Mouse (Mus musculus) cerebellum, adult 18-20 months (tissue): Measurements from ENCODE around the gene Zfand3.

Source experiments
- DNase-seq, 2 experiments: peaks; one replicate each; pipeline ENCODE4 v3.0.0; 2021

Zfand3 gene

DNA sequence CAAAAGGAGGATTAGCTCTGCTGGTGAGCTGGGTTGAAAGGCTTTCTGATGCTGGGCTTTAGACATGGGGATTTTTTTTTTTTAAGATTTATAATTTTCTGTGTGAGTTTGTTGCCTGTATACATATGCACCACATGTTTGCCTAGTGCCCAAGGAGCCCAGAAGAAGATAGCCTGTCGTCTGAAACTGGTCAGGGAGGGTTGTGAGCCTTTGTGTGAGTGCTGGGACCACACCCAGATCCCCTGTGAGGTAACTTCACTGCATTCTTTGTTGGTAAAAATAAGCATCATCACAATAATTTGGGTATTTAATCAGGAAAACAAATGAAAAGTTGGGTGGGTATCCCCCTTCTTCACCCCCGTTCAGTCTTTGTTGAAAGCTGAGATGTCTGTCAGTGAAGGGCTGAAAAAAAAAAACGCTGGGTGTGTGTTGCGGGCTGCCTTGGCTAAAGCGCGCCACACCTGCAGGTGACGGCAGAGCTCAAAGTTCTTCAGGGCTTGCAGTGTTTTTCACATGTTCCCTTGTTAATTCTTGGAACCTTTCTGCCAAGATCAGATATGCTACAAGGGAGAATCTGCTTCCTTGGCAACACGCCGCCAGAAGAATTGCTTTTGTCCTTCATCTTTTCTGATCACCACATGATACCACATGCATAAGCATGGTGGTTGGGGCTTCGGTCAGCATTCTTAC is 154.0 kb downstream of the Zfand3 start:
- DNase-seq: no peak

- DNase-seq: no peak
Observed at GRCm38 (mm10) chr17:30159341-30159740, 154.8 kb downstream of the Zfand3 start.

- no peak for DNase-seq
Observed at GRCm38 (mm10) chr17:30160823-30161432, 156.4 kb downstream of the Zfand3 start.

- DNase-seq: no peak
Observed at GRCm38 (mm10) chr17:30162983-30163382, 158.4 kb downstream of the Zfand3 start.

DNA sequence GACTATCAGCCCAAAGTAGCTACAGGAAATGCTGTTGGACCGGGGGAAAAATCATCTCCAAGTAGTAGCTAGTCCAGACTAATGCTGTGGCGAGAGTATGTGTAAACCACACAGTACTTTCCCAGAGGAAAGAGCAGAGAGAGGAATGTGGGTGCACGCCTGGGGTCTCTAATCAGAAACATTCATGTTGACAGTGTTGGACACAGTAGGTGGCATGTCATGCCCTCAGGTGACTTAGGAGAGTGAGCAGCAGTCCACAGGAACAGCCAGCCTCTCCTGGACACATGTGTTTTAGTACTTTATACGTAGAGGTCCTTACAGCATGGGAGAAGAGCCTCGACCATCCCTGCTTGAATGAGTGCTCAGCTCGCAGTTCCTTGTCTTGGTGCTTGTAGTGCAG is 159.3 kb downstream of the Zfand3 start:
- no peak for DNase-seq

- peak; percentile 54 to 68 for DNase-seq
Observed at GRCm38 (mm10) chr17:30164818-30165217, 160.3 kb downstream of the Zfand3 start.

DNA sequence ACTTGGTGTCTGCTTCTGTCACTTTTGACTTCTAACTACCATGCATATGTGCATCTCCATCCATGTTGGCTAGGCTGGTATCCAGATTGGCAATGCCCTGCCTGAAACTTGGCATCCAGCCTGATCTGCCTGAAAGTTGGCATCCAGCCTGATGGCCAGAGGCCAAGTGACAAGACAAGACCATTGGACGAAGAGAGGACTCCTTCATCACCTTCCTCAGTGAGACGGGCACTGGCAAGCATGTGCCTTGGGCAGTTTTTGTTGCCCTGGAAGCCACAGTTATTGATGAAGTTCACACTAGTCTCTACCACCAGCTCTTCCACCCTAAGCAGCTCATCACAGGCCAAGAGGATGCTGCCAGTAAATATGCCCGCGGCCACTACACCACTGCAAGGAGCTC is 172.9 kb downstream of the Zfand3 start:
- peak; percentile 73 to 84 for DNase-seq

- peak; percentile 53 to 59 for DNase-seq
Observed at GRCm38 (mm10) chr17:30178402-30178801, 173.9 kb downstream of the Zfand3 start.

GRCm38 (mm10) chr17:30180197-30180596 is 175.7 kb downstream of the Zfand3 start:
- DNase-seq: no peak

- DNase-seq: no peak
Observed at GRCm38 (mm10) chr17:30181554-30181953, 177.0 kb downstream of the Zfand3 start.

DNA sequence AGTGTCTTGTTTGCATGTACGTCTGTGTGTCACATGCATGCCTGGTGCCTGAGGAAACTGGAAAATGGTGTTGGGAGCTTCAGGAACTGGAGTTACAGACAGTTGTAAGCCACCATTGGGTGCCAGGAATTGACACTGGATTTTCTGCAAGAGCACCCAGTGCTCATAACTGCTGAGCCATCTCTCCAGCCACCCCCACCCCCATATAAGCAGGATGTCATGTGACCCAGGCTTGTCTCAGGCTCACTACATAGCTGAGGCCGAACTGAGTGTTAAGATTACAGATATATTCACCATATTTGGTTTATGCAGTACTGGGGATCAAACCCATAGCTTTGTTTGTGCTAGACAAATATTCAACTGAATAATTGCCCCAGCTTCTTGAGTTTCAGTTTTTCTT is 177.5 kb downstream of the Zfand3 start:
- DNase-seq: no peak

- peak; percentile 72 to 77 for DNase-seq
Observed at GRCm38 (mm10) chr17:30183561-30183960, 179.0 kb downstream of the Zfand3 start.

DNA sequence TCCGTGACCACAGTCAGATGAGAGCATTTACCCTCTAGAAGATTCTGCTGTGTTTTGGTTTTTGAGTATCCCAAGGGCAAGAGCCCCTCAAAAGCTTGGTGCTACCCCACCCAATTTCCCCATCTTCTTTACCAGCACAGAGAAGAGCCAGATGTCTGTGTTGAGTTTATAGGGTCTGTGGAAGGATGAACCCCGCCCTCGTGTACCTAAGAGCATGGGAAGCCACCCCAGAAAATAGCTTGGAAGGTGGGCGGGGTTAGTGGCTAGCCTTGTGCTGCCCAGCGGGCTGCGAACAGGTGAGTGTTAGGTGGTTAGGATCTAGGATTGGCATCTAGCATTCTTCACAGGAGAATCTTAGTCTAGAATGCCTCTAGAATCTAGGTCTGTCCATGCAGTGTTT is 182.6 kb downstream of the Zfand3 start:
- no peak for DNase-seq

- DNase-seq: no peak
Observed at GRCm38 (mm10) chr17:30187581-30187980, 183.0 kb downstream of the Zfand3 start.

DNA sequence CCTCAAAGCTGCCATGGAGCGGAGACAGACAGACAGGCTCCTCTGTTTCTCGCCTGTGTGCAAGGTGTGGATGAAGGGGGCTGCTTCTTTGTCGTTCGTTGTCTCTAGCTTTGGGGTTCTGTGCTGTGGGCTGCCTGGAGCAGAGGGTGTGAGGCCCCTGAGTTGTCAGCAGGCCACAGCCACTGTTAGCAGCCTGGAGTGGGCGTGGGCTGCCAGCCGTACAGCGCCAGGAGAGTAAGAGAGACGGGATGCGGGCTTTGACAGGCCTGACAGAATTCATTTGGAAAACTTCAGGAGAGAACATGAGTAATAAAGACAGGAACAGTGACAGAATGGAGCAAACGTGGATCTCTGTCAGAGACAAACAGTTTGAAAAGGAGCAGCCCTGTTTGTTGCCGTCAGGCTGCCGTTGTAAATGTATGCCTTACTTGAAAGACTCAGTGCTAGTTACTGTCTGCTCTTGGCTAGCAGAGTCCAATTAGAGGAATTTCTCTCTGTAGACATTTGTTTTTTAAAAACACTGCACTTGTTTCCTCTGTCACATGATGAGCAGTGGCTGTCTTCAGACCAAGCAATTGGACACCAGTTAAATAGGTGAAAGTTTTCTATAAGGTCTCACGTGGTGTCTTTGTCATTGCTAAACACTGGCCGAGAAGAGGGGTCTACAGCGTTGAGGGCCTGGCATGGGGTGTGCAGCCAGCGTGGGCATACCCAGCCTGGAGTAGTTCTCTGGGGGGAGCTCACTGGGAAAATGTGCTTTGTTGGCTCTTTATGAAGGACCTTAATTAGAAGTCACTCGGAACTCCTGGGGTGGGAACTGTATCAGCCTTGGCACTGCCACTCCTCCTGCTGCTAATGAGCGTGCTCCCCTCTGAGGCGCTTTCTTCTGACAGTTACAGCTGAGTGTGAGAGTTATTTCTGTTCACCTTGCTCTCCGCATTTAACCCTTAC is 183.8 kb downstream of the Zfand3 start:
- peak; percentile 39 to 52 for DNase-seq

DNA sequence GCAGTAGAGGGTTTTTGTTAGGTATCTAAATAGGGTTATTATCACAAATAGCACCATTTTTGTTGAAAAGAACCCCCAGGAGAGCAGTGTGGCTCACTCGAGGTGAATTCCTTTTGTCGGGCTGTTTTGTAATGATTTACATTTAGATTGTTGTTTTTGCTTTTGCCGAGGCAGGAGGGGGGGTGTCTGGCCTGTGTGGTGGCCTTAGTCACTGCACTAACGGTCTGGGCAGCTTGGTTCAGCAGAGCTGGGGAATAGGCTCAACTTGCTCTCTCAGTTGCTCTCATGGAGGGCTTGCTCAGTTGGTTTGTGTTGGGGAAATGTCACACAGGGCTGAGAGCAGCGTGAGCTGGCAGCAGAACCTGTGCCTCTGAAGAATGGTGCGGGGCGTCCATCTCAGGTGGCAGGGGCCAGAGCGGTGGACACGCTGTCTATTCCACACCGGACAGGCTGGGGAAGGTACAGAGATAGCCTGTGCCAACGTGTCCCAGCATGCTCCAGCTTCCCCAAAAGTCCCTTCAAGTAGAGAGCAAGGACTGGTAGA is 186.6 kb downstream of the Zfand3 start:
- DNase-seq: peak; percentile 3 to 5

GRCm38 (mm10) chr17:30192416-30193005 is 188.0 kb downstream of the Zfand3 start:
- DNase-seq: peak; percentile 1 to 6

DNA sequence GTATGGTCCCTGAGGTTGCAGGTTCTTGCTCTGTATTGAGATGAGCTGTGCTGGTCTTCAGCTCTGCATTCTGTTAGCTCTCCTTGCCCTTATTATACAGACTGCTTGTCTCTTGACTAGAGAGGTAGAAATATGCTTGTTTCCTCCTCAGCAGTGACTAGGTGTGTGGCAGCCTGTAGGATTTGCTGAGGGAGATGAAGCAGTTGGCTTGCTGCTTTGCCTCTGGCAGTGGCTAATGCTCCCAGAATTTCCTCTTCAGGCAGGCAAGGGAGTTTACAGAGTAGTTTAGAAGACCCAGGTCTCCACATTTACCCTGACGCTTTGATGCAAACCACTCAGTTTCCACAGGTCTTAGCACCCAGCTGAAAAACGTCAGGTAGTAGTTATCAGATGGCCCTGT is 189.1 kb downstream of the Zfand3 start:
- peak in 1 of 2 experiments; percentile 0 for DNase-seq

GRCm38 (mm10) chr17:30194091-30194490 is 189.6 kb downstream of the Zfand3 start:
- peak in 1 of 2 experiments; percentile 1 for DNase-seq

DNA sequence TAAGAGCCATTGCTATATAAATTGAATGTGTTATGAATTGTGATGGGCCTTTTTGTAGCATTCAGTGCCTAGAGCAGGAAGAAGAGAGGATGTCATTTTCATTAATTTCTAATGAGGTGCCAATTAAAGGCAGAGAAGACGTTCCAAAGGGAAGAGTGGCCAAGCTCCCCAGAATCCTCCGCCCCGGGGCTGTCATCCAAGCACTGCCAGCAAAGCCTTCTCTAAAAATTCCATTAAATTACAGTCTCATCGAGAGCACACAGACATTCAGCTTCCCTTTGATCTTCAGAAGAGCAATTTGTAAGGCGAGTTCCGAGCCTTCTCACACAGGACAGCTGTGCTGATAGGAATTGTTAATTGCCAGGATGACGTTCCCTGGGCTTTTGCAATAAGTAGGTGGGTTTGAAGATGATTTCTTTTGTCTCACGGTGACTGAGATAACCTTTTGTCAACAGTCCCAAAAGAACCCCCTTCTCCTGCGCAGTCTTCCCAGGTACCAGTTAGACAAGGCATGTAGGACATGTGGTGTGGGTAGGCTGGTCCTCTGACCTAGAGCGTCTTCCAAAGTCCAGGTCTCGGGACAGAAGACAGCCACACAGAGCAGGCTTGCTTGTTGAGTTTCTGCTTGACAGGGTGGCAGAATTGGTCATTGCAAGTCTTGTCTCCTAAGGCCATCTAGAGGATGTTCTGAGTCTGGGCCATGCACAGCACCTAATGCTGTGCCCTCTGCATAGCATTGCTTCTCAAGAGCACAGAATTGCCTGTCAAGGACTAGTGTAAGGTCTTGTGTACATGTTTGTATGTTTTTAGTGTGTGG is 190.3 kb downstream of the Zfand3 start:
- DNase-seq: peak in 1 of 2 experiments; percentile 27

DNA sequence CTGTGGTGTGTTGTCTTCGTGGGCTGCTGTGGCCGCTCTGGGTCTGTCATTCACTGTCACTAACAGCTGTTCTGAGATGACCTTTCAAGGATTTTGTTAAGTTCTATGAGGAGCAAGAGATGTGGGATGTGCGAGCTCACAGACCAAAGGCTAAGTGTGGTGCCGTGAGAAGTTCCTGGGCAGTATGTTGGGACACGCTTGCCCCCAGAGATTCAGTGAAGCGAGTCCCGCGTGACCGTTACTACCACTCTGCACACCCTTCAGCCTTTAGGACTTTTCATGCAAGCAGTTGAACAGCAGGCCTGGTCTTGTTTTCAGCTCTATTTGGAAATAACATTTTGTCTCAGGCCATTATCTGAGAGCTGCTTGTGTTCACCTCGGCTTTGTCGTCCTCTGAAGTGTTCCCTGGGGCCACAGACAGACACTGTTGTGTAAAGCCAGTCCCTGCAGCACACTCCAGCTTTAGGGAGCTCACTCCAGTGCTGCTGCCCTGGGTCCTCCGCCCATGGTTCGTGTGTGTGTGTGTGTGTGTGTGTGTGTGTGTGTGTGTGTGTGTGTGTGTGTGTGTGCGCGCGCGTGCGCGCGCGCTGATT is 191.2 kb downstream of the Zfand3 start:
- DNase-seq: peak in 1 of 2 experiments; percentile 3
